Mouse (Mus musculus) heart, postnatal 4 days (tissue): ENCODE measurements around the gene Tff2. TPM values are rescaled to one million over a fixed set of nuclear protein-coding genes. Genes with fewer than 3 reads are reported as not detected.
A peak's percentile ranks its signal among the peaks of the same experiment; 100 is the strongest.

Source experiments
- DNase-seq: peaks from one replicate; pipeline ENCODE4 v3.0.0; 2021
- total RNA-seq, 2 experiments: library from RNA; stranded (reverse); gene quantifications; 2 replicates each; pipeline ENCODE4 v1.2.3; 2021

The Tff2 gene
- total RNA-seq, 2 experiments from 2014 or later: not detected

DNA sequence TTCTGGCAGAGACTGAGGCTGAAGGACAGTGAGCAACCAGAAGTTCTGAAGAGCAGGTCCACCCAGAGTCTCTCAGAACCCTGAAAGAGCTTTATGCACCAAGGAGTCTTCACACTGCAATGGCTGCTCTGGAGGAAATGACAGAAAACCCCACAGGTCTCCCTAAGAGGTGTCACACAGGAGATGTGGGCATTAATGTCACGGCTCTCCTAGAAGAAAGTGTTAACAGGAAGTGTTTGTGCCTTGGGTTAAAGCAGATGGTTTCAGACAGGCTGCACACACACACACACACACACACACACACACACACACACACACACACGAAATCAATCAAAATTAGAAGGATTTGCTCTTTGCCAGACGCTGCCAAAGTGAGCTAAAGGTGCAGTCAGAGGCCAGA, 7.8 kb downstream of the Tff2 start:
- no peak for DNase-seq

DNA sequence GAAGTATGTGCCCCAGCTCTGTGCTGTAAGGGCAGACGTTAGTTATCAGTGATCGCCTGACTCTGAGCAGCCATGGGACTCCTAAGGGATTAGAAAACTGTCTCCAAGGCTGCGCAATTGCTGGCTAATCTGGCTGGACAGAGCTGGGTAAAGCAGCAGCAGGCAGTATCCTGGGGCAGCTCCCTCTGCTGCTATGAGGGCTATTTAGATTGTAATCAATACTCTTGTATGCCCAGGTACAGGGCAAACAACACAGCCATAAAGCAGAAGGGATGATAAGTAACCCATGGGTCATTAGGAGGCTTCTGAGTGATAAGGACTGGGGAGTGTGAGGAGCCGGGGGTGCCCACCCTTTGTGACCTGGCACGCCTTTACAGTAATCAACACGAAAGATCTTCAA, 9.2 kb downstream of the Tff2 start:
- DNase-seq: no peak

DNA sequence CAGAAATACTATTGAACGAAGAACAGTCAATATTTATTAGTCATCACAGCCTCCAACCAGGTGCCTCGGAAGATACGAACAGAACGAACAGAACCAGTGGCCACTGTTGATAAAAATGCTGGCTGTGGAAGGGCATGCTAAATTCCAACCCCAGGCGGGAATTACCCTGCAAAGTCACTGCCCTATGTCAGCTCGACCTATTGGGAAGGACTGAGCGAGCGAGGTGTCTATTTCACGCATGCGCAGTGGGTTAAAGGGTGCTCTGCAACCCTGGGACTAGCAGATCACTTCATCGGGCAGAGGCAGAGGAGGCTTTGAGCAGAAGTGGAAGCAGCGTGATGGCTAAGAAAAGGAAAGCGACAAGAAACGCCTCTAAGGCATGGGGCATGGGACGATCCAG, 10.3 kb downstream of the Tff2 start:
- DNase-seq: no peak

DNA sequence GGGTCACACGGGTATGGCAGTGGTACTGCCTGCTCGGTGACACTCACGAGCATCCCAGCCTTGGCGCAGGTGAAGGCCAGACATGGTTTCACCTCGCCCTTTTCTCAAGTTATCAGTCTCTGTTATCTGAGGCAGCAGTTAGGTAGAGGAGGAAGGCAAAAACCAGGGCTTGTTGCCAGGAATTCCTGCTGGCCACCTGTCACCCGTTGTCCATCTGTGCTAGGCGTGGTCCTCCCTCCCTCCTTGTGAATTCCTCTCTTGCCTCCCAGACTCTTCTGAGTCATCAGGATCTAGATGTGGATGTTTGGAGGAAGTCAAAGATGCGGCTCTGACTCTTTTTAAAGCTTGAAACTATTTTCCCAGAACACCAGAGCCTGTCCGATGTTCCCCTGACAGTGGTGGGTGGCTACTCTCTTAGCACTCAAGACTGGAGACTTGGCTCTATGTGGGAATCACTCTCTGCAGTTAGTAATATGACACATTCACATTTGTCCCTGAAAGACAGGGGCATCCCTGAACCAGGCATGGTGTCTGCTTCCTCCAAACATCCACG, 12.7 kb downstream of the Tff2 start:
- no peak for DNase-seq

DNA sequence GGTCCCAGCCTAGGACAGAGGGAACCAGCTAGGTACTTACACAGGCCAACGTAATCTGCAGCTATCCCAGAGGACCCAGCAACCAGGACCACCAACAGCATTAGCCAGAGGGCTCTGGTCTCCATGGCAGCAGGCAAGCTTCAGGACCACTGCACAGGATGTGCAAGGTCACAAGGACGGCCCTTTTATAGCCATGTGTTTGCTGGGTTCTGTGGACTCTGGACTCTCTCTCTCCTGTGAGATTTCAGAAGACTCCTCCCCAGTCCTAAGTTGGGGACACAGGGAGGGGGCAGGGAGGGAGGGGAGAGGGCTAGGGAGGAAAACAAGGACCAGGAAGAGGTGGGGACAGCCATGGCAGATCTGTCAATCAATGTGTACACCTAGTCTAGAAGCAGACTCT, 14.6 kb downstream of the Tff2 start, which contains the start of gene Tff3:
Tff3 (minus strand) TSS at position 195 of the 400 bp plus-strand sequence.
- DNase-seq: no peak

DNA sequence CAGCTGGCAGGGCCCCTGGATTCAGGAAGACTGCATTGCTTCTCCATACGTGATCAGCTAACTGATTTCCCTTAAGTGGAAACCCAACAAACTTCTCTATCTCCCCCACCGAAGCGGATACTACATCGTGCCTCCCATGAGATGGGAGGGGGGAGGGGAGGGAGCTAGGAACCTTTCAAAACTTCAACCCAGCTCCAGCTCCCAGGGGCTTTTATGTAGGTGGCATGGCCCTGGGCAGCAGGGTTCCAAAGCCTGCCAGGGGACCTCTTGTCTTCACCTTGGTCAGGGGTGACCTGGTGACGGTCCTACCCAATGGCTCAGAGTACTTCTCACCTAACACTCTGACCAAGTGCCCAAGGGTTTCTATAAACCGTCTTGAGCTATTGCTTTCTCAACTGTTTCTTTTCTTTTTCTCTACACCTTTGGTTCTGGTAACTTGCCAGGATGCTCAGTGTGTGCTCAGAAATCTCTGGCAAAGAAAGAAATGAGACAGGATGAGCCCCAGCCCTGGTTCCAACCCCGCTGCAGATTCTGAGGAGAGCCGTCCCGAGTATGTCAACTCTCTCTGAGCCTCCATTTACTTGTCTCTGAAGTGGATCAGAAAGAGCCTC, 15.3 kb downstream of the Tff2 start:
- DNase-seq: no peak

DNA sequence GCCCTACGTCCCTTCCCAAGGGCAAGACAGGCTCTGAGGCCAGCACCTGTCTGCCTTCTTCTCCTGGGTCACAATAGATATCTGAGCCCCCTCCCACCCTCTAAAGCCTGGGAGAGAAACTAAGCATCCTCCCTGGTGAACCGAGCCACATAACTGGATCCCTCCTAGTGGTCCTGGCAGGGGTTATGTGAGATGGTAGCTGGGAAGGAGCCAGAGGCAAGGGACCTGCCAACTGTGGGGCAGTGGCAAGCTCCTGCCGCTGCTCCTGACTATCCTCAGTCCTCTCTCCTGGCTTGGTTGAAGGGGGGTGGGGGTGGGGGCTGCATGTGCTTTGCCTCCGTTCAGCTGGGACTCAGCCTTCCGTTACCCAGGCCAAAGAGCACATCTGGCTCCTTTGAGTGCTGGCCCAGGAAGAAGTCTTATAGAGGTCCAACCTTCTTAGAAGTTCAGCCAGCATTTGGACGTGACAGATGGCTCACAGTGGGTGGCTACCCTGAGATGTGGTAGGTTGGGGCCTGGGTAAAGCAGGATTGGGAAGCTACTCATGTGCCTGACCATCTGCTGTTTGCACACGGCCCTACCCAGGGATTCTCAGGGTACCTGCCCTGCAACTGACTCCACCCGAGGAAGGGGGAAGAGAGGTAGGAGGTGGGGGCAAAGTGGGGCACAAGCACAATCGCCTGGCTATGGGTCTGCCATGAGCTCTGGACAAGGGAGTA, 18.4 kb downstream of the Tff2 start:
- no peak for DNase-seq

DNA sequence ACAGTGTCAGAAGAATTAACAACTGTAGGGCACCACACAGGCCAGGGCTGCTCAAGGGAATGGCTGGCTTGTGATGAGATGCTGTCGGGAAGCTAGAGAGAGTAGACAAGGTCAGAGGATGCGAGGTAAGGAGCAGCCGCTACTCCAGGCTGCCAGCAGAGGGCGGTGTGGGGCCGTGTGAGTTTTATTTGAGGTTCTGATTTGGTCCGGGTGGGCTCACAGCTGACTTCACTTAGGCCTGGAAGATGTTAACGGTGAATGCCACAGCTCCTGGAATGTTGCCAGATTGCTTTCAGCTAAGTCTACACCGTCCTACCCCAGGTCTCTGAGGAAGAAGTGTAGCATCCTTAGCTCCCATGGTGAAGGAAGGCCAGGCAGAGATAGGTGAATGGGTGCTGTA, 22.1 kb downstream of the Tff2 start:
- peak; percentile 62 for DNase-seq

DNA sequence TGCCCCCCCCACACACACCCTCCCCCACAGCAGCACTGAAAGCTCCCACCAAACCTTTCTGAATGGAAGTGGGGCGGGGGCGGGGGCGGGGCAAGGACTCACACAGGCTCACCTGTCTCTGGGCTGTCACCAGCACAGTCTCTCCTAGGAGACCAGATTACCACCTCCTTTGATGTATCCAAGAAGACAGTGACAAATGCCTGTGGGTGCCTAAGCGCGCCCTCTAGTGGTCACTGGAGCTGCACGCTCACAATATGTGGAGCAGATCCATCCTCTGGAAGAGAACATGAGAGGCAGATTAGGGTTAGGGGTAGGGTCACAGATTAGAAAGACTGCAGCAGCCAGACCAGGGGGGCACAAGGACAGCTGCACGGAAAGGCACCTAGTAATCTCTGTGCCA, 24.7 kb downstream of the Tff2 start:
- DNase-seq: peak; percentile 86

DNA sequence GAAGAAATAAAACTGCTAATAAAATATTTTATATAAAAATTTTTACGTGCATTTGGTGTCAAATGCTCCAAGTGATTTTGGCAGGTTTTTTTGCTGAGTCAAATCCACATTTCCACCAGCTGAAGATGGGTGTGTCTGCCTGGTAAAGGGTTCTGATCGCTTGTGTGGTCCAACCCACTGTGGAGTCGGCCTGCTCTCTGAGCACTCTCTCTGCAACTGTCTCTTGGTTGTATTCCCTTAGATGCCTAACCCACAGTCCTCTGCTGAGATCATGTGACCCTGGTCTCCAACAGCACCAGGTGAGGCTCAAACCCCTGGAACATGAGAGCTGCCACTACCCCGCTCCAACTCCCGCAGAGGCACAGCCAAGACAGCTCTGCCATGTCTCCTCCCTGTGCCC, 26.1 kb downstream of the Tff2 start:
- no peak for DNase-seq

DNA sequence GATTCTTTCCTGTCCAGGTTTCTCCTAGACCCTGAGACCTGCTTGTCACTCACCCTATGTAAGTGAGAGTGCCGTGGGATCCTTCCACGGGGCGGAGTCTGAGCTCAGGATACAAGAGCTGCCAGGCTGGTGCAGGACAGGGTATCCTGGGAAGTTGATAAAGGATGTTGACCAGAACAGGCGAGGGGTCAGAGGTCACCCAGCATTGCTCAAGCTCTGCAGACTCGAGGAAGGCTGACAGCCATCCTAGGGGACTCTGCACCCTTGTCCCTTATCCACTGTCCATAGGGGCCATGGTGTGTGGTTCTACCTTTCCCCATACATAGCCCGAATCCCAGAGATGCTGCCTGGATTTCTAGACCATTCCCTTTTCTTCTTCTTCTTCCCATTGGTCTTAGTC, 28.0 kb downstream of the Tff2 start:
- DNase-seq: no peak

DNA sequence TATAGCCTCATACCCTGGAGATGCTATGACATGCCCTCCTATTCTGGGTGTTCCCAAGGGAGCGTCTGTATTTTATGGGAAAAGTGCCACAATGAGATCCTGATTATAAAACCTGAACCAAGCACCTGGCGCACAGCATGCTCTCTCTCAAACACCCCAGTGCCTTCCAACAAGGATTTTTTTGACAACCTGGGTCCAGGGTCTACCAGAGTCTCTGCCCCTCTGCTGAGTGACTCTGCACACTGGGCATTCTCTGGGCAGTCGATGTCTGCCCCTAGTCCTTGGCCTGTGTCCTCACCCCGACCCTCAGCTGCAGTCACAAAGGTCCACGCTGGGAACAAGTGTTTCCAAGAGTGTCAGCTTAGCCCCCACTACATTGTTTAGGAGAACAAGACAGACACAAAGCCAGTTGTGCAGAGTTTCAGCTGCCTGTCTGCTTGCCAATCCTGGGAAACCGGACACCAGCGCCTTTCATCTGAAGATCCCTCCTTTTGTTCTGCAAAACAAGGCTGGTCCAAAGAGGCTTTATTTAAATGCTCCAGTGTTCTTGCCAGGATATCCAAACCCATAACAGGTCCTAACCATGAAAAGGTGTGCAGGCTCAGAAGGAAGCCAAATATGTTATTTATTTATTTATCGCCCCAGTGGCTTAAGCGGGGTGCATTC, 30.8 kb downstream of the Tff2 start:
- DNase-seq: no peak

DNA sequence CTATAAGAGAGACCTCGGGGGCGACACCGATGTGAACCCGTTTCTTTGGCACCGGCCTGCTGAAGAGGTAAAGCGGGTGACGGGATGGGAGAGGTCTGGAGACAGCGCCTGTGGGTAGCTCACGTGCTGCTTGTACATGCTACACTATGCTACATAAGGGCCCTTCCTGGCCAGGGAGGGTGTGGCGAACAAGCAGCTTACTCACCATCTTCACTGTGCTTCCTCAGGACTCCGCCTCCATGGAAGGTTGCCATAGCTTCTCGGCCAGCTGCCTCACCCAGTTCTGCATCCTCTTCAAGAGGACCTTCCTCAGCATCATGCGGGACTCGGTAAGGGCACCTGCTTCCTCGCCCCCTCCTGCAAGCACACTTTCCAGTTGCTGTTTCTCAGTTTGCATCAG, 35.7 kb downstream of the Tff2 start:
- DNase-seq: no peak

DNA sequence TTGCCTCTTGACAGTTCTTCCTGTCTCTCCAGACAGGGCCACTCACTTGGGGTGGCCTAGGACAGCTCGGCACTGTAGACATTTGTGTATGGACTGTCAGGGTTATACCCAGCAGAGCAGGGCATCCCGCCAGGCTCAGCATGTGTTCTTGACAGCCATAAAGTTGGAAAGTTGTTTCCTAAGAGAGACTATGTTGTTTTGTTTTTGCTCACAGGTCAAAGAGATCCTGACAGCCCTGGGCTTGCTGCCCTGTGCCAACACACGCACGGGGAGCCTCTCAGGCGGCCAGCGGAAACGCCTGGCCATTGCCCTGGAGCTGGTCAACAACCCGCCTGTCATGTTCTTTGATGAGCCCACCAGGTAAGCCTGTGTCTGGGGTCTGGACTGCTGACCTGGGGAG, 40.3 kb downstream of the Tff2 start:
- no peak for DNase-seq

DNA sequence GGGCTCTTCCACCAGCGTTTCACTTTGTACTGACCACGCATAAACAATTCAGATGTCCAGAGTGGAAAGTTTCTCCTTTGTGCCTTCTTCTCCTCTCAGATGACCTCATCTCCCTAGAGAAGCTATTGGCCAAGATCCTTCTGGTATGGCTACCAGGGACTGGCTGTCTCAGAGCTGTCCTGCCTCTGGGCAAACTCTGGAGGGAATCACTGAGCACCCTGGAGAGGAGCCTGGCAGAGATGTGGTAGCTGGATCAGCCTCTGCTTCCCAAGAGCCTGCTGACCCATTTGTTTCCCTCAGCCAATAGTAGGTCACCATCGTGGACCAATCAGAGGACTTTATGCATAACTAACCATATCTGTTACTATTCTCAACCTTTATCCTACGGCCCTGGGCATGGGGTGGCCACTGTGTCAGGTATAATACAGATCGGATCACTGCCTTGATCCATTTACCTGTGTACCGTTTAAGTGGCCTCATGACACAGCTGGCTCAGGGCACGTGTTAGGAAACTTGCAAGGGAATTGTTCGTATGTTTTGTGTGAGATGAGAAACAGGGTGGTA, 41.0 kb downstream of the Tff2 start:
- DNase-seq: no peak

DNA sequence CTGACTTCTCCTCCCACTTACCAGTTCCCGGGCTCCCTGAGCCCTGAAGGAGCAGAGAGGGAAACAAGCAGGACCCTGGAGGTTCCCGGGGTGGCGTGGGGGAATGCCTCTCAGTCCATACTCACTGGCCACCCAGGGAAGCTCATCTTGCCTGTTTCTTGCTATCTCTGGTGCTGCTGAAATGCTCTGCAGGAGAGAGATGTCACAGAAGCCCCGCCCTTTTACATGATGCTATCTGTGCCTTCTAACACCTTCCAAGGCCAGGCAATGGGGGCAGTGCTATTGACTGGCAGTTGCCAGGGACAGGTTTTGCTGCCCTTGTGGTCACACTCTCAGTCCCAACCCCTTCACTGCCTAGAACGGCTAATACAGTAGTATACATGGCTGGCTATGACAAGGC, 45.3 kb downstream of the Tff2 start:
- DNase-seq: no peak

DNA sequence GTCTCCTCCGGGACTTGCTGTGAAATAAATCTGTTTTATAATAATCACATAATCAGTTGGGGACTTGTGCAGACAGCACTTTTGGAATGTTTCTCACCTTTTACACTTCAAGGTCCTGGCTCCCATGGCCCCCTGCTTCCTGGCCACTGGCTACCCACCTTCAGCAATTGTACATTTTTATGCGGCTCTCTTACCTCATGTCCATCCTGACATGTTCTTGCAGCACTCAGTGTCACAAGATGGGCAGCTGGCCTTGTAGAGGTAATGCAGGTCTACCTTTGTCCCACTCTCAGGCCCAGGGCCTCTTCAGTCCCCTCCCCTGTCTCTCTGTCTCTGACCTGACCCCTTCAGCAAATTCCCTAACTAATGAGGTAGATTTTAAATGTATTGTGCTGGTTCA, 47.2 kb downstream of the Tff2 start:
- no peak for DNase-seq

DNA sequence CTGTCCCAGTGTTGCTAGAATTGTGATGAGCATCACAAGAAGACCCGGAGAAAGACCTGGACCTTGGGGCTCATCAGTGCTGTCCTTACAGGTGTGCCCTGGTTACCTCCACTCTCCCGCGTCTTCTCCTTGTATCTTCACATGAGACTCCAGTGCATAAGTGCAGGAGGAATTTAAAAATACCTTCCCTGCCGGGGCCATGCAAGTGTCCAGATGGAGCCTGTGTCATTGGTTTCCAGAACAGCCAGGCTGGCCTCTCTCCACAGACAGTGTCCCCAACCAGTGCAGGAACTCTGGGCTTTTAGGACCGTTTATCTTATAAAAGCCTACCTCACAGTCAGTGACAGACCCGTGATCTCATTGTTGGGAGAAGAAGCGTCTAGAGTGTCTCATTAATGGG, 48.5 kb downstream of the Tff2 start:
- DNase-seq: no peak

DNA sequence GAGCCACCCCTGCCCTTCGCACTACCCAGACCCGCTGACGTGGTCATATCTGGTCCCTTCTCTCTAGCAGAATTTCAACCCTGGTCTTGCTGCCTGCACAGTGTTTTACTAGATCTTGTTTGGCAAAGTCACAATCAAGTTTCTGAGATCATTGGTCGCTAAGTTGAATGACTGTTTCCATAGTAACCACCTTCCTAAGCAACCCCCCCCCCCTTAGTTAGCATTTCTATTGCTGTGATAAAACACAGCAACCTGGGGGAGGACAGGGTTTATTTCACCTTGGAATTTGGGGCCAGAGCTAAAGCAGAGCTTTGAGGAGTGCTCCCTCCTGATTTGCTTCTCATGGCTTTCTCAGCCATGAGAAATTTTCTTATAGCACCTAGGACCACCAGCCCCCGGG, 49.3 kb downstream of the Tff2 start:
- DNase-seq: no peak
